Mouse (Mus musculus) spleen, postnatal 10 days (tissue): Measurements from ENCODE around the gene Synpo2.

Experiments used
- DNase-seq, 2 experiments: peaks; one replicate each; pipeline ENCODE4 v3.0.0; 2021 to 2022; ENCODE audit warnings: low spot score in 2 of 2

Gene Synpo2

DNA sequence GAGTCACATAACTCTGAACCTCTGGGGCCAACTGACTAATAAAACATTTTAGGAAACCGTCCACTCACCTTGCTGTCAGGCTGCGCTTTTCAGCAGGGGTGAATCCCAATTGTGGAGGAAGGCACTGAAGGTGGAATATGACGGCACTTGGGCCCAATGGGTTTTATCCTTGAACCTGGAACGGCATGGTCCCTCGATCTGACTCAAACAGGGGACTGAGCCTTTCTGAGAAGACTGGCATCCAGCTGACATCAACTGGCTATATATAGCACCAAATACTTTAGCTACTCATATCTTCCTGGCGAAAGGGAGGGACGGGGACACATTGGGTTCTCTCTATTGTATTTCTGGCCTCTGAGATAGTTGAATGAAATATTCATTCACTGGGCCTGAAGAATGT is 201.2 kb downstream of the Synpo2 start, which contains the start of gene Myoz2:
Gene Myoz2 (minus strand): TSS at position 264 of the 400 bp plus-strand sequence.
- DNase-seq, result no peak

GRCm38 (mm10) chr3:123033804-123034203 is 202.1 kb downstream of the Synpo2 start:
- no peak for DNase-seq
